Mouse (Mus musculus) urinary bladder, postnatal 14 days (tissue): Measurements from ENCODE around the gene Cep350.

Source experiments
- DNase-seq: peaks from one replicate; pipeline ENCODE4 v3.0.0; 2021; ENCODE audit warnings: low spot score

Gene Cep350

DNA sequence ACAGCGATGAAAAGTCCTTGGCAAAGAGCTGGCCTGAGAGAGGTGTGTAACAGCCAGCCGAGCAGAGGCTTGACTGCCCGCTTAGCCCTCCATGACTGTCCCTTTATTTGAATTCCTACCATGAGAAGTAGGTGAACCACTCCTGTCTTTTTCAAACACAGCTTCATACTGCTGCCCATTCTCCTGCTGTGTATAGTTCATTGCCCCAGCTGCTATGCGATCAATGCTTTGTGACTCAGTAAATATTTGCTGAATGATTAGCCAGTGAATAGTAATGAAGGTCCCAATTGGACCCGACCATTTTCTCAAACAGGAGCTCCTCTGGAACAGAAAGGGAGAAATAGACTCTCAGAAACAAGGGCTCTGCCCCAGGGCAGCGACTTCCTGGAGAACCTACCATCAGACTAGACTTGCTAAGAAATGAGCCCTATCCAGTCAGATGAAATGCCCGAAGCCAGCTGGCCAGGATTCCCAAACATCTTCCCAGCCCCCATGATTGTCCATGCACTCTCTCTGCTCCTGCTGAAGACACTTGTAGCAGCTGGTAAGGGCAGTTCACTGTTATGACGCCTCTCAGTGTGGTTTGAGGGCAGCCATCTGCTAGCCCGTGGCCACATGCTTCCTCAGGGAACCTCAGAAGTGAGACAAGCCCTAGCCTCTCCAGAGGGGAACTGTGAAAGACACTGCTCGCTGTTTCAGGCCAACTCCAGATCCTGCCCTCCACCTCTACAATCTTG is 163.2 kb downstream of the Cep350 start:
- peak; percentile 49 for DNase-seq

DNA sequence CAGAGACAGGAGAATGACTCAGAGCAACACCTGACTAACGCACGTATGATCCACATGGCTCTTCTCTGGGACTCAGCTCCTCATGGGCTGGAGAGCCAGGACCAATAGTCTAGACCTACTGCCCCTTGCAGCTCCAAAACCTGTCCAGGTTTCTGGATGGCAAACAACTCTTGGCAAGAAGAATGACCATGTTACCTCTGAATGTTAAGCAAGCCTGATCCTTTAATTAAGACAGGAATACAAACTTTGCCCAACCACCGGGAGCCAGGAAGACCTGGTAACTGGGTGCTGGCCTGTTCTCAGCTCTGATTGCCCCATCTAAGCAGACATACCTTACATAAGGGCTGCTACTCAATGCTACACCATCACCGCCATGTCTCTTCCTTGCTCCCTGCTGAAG is 164.8 kb downstream of the Cep350 start:
- no peak for DNase-seq

DNA sequence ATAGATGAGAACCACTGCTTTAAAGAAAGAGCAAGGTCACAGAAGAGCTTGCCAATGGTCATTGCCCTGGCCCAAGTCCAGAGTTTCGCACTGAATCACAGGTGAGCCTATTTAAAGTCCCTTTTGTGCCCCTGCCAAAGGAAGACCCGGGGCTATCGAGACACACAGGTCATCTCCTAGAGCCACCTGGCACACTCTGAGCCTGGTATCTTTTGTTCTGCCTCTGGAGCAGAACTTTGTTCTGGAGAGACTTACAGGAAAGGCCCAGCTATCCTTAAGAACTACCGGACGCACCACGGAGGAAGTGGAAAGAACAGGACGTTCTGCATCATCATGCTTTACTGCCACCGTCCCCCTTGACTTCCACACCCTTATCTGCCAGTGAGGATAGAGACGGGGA is 167.4 kb downstream of the Cep350 start:
- DNase-seq, result peak; percentile 23

DNA sequence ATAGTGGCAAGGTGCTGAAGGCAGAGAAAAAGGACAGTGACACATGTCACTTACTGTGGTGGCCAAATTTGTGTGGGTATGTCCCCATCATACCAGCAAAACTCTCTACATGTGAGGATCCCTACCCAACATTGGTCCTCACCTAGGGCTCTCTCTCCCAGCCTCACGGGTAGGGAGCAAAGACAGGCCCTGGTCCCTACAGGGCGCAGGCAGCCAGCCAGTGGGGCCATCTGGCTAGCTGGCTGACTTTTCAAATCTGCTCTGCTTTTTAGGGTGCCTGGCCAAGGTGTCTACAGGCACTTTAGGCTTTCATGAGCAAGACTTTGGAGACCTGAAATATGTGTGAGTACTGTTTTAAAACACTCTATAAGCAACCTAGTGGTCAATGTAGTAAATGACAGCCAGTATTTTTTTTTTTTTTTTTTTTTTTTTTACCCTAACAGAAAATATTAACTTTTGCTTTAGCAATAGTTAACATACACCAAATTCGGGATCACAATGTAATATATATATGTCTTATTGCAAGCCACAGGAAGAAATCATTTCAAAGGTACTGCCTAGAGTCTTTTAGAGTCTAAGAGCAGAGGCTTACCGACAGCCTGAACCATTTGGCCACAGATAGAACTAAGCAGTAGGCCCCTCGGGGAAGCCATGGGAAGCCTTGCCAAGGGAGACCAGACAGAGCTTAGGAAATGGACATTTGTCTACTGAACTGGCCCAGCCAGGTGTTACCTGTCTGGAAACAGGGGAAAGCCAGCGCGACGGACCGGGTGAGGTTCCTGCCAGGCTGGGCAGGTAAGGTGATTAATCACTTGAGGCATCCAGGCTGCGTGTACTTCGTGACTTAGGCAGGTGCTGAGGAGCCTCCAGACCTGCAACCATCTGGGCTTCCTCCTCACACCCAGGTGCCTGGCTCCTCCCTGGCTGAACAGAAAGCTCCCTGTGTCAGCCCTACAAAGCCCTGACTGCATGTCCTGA is 171.8 kb downstream of the Cep350 start:
- peak; percentile 49 for DNase-seq

DNA sequence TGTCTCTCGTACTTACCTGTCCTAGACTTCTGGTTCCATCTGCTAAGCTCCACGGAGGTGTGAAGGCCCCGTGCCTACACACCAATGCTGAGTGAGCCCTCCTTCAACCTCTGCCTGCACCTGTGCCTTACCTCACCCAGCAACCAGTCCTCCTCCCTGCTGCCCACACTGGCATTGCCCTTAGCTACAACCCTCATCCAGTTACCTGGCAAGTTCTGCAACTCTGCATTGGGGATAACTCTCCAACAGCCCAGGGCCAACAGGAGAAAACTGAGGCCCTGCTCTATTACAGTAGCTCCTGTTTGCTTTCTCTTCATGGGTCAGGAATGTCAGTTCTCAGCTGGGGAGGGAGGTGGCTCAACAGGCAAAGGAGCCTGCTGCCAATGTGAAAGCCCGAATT is 175.1 kb downstream of the Cep350 start:
- DNase-seq, result peak; percentile 16

DNA sequence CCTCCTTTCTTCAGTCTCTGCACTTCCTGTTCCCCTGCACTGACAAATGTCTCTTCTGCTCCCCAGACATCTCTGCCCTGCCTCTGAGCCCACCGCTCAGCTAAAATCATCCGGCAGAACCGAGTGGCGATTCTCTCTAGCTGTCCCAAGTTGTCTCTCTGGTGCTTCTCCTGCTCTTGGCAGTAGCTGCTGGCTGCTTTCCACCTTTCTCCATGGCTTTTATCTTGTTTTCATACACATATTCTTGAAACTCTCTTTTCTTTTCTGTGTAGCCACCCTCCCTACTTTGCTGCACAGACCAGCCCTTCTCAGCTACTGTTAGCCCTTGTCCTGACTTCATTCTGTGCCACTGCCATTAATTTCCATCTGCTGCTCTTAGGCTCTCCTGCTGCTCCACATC is 175.6 kb downstream of the Cep350 start:
- DNase-seq, result no peak

DNA sequence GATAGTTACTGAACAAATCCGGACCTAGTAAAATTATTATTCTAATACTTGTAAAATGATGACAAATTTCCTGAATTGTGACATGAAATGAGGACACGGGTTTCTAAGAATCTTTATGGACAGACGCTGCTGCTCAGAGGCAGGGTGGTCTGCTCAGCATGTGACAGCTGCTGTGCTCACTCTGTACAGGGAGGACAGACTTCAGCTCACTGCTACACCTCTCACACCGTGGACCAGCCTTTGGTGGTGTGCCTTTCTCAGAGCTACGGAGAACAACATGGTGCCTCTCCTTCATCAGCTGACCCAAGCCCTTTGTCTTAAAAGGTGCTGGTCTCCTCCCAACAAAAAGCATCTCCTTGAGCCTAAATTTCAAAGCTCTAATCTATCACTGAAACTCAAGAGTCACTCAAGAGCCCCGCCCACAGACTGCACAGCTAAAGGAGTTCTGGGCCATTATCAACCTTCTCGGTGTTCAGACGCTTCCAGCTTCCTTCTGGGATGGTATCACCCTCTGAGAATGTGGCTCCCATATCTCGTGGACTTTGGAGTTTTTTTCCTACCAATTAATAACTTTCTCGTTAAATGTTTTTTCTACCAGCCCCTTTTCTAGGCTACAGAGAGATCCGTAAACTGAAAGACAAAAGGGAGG is 176.2 kb downstream of the Cep350 start:
- DNase-seq, result no peak

DNA sequence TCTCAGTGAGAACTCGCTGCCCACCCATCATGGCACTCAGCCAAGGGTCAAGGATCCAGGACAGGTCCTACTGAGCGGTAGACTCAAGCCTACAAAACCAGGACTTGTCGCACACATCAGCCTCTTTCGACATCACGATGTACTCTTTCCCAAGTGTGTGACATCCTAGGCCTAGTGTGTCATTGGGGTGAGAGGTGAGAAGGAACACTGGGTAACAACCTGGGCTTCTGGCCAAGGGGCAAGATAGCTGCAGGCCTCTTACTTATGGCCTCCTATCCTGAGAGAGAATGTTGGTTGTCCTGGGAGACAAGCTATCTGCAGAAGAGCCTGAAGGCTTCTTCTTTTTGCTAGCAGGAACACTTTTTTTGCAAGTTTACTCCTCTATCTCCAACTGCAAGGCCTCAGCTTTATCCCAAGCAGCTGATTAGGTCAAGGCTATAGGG is 177.2 kb downstream of the Cep350 start:
- DNase-seq, result no peak
